Mouse (Mus musculus): ENCODE measurements at regions not wholly inside any gene's neighbourhood (a gene's known extent, or its start where the extent isn't known, plus 50 kb on each side); places are given as distances from the start of the nearest gene placed in this dataset.

DNA sequence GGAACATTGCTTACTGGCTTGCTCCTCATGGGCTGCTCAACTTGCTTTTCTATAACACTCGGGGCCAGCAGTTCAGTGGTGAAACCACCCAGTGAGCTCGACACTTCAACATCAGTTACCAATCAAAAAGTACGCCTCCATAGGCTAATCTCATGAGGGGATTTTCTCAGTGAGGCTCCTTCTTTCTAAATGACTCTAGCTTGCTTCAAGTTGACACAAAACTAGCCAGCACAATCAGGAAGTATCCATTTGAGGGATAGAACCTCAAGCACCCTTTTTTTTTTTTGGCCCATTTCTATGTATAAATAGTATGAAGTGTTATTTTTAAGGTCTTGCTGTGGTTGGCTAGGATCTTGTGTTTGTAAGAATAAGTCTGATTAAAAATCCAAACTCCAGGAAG is 321.7 kb upstream of the Ubash3b start:
- no peaks in the 10 kb centered on the region for H3K27me3 ChIP-seq
- WGBS = 95% methylated on average over 3 of the region's 3 CpGs
- no peaks in the 10 kb centered on the region for H3K4me1 ChIP-seq (replicated peaks)
- H3K4me3 ChIP-seq = no peak overlapping the region
- H3K9me3 ChIP-seq = no peaks in the 10 kb centered on the region
- no peak overlapping the region for H3K9ac ChIP-seq
- no peak overlapping the region for H3K4me2 ChIP-seq
- H3K27ac ChIP-seq (replicated peaks) = no peak overlapping the region
- peaks cover 14% of the 10 kb centered on the region for H3K36me3 ChIP-seq
- no peak for ATAC-seq (ENCODE audit: low read depth)

DNA sequence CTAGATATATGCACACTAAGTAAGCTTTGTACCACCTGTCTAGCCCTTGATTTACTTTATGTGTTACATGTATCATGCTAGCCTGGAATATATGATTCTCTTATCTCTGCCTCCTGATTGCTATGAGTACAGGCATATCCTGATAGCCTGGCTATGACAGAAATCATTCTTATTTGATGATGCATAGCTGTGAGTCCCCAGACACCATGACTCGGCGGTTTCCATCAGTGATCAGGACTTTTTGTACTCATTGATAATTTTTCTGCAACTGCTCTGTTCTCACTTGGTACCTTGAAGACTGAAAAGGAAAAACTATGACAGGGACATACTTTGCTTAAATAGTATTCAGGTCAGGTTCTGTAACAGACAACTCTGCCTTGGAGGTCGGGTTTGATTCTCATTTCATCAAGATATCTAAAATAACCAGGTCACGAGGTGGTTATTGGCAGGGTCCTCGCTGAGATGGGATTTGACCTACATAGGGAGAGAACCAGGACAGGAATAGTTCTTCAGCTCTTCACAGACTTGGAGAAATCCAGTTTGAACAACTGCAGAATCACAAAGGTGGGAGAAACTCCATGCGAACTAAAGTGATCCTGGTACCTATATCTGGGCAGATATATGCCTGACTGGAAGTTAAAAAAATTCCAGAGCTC is 320.2 kb upstream of the Ubash3b start:
- H3K9me3 ChIP-seq = no peaks in the 10 kb centered on the region
- H3K4me2 ChIP-seq = no peak overlapping the region
- H3K27ac ChIP-seq (replicated peaks) = no peak overlapping the region
- H3K36me3 ChIP-seq = peaks cover 8% of the 10 kb centered on the region
- no peaks in the 10 kb centered on the region for H3K27me3 ChIP-seq
- no peak overlapping the region for H3K4me3 ChIP-seq
- no peaks in the 10 kb centered on the region for H3K4me1 ChIP-seq (replicated peaks)
- no peak for ATAC-seq (ENCODE audit: low read depth)
- 95% methylated on average over 6 of the region's 6 CpGs for WGBS
- no peak overlapping the region for H3K9ac ChIP-seq

DNA sequence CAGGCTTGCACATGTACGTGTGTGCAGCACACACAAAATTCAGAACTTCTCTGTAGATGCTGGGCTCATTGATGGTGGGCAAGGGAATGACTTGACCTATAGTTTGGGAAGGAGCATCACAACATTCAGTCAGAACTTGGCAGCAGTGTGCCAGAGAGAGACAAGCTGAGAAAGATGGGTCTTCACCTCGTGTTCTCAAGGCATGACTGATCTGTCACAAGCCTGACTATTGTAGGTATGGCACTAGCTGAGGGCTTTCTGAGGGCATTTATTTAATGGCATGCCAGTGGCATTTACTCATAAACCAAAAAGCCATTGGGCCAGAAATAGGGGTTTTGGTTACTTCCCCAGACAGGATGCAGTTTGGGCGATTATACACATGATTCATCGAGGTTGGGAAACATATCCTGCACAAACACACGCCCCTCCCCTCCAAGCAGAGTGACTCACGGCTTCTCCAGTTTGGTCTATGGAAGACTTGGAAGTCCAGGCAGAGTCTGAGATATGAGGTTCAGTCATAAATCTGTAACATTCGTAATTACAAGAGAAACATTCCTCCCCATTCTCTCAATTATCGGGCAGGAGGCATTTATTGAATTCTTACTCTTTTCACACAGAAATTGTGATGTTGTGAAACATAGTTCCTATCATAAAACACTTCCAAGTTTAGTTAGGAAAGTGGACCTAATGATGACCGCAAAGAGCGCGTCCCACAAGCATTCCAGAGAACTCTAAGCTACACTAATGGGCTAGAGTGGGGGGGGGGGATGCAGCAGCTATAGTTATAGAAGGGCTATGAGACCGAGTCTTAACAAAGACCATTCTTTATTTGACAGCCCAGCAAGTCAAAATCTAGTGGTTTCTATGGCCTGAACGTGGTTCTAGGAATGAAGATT is 318.6 kb upstream of the Ubash3b start:
- Histone ChIP-seq H3K36me3 (peaks cover 7% of the 10 kb centered on the region), H3K9me3 (no peaks in the 10 kb centered on the region), H3K4me3 (no peak overlapping the region), H3K27me3 (no peaks in the 10 kb centered on the region), H3K4me2 (no peak overlapping the region), H3K9ac (no peak overlapping the region), H3K4me1 (replicated peaks) (peaks cover 13% of the 10 kb centered on the region), H3K27ac (replicated peaks) (no peak overlapping the region)
- 91% methylated on average over 13 of the region's 13 CpGs for WGBS
- ATAC-seq (ENCODE audit: low read depth) = no peak

DNA sequence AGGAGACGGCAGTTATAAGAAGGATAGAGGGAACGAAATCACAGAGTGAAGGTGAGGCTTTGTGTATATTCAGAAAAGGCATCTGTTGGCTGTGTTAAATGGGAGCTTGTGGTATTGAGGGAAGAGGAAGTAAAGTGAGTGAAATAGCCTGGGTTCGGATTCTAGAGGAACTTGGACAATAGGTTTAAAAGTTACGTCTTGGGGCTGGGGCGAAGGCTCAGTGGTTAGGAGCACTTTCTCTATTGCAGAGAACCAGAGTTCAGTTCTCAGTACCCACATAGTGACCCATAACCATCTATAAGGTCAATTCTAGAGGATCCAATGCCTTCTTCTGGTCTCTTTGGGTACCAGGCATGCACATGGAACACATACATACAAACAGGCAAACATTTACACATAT is 317.6 kb upstream of the Ubash3b start:
- no peaks in the 10 kb centered on the region for H3K27me3 ChIP-seq
- H3K36me3 ChIP-seq = peaks cover 5% of the 10 kb centered on the region
- no peaks in the 10 kb centered on the region for H3K9me3 ChIP-seq
- H3K4me1 ChIP-seq (replicated peaks) = peaks cover 23% of the 10 kb centered on the region
- 97% methylated on average over 5 of the region's 5 CpGs for WGBS
- H3K27ac ChIP-seq (replicated peaks) = no peak overlapping the region
- no peak for ATAC-seq (ENCODE audit: low read depth)
- no peak overlapping the region for H3K4me2 ChIP-seq
- H3K9ac ChIP-seq = no peak overlapping the region
- H3K4me3 ChIP-seq = no peak overlapping the region

DNA sequence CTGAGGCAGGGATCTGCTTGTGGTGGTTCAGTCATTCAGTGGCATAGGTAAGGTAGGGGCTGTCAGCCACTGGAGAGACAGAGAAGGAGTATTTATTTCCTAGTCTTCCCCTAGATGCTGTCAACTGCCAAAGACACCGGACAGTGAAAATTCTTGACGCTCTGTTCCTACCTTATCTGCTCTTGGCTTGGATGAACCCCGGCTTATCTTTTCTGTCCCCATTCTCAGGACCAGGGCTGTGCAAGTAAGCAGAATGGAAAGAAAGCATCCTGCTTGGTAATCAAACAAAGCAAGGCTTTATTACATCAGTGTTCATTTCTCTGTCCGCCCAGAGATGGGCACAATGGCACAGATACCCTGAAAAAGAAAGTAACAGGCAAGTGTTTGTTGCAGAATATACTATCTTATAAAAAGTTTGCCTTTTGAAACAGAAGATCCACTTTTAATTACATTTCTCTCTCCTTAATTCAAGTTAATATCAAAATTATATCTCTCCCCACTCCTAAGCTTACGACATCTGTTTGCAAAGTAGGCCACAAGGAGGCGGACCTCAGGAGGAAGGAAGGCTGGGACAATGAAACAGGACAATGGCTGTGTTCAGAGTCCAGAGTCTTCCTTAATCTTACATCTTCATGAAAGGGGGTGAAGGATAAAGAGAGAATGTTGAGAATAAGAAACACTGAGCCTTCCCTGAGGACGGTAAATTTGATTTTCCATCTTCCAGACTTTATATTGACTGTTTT is 316.8 kb upstream of the Ubash3b start:
- Histone ChIP-seq H3K4me1 (replicated peaks) (peaks cover 31% of the 10 kb centered on the region), H3K9ac (no peak overlapping the region), H3K4me3 (no peak overlapping the region), H3K4me2 (no peak overlapping the region), H3K9me3 (no peaks in the 10 kb centered on the region), H3K27me3 (no peaks in the 10 kb centered on the region), H3K36me3 (peaks cover 5% of the 10 kb centered on the region), H3K27ac (replicated peaks) (no peak overlapping the region)
- ATAC-seq (ENCODE audit: low read depth) = no peak
- WGBS = 89% methylated on average over 7 of the region's 7 CpGs

DNA sequence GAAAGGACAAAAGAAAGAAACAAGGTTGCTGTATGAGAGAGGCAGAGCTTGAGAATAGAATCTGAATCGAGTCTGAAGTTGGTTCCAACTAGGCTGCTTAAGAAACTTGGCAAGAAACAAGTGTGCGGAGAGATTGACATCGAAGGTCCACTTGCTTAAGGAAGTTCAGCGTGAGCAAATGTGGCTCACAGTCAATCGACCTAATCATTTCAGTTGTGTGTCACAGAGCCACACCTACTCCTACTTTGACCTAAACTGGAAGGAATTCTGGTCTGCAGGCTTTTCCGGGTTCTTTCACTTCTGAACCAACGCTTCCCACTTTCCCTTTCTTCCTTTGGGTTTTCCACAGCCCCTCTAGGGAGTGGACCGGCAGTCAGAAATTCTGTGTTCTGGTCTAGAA is 313.8 kb upstream of the Ubash3b start:
- H3K27me3 ChIP-seq = no peaks in the 10 kb centered on the region
- H3K4me2 ChIP-seq = peak overlapping the region; percentile 41
- H3K4me3 ChIP-seq = peak overlapping the region; percentile 6; the same call in 1 of the 2 replicates
- H3K36me3 ChIP-seq = no peaks in the 10 kb centered on the region
- peak overlapping the region; percentile 75 for H3K27ac ChIP-seq (replicated peaks)
- no peaks in the 10 kb centered on the region for H3K9me3 ChIP-seq
- WGBS = 84% methylated on average over 8 of the region's 8 CpGs
- 0 out of 2 replicates have a peak overlapping the region, but pooled peaks have one; percentile 49 for H3K9ac ChIP-seq
- peaks cover 38% of the 10 kb centered on the region for H3K4me1 ChIP-seq (replicated peaks)
- ATAC-seq (ENCODE audit: low read depth) = no peak

DNA sequence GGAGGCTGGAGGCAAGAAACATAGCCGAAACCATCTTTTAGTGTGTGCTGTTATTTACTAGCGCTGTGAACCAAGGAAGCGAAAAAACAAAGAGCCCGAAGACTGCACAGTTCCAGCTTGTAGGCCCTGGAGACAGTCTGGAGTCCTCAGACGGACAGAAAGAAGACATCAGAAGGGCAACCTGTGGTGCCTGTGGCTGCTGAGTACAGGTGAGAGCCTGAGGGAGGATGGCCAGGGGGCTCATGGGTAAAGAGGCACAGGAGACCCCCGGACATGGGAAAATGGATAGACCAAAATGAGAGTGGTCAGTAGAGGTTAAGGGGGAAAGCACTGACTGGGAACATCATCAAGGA is 313.4 kb upstream of the Ubash3b start:
- H3K27me3 ChIP-seq = no peaks in the 10 kb centered on the region
- peak overlapping the region; percentile 41 for H3K4me2 ChIP-seq
- H3K9me3 ChIP-seq = no peaks in the 10 kb centered on the region
- peak; percentile 25 for ATAC-seq (ENCODE audit: low read depth)
- peak overlapping the region; percentile 6; the same call in 1 of the 2 replicates for H3K4me3 ChIP-seq
- WGBS = 68% methylated on average over 6 of the region's 6 CpGs
- peak overlapping the region; percentile 75 for H3K27ac ChIP-seq (replicated peaks)
- H3K36me3 ChIP-seq = no peaks in the 10 kb centered on the region
- H3K9ac ChIP-seq = peak overlapping the region; percentile 49; the same call in 1 of the 2 replicates
- H3K4me1 ChIP-seq (replicated peaks) = peaks cover 42% of the 10 kb centered on the region

DNA sequence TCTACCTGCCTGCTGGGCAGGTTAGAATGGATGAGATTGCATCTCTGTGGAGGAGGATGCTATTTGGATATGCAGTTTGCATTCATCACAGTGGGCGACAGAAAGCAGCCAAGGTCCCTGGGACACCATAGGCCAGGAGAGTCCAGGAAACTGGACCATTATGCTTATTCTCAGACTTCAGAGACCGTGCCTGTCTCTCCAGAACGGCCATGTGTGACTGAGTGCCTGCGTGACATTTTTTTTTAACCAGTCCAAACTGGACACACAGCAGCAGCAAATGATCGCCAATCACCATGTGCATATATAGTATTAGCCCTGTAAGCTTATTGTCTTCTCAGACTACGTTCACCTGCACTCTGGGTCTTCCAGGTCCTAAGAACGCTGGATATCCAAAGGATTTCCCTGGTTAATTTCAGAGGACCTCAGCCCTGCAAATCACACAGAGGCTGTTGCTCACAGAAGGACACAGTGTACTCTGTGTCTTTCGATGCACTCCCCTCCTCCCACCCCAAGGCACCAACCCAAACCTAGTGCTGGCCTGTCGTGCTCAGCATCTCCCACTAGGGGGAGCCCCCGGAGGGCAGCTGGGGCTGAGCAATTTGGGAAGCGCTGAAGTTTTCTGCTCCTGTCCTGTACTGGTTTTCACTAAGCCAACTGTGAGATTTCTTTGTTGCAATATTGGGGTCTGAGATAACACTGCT is 312.9 kb upstream of the Ubash3b start:
- Histone ChIP-seq H3K9ac (peak overlapping the region; percentile 49; the same call in 1 of the 2 replicates), H3K36me3 (no peaks in the 10 kb centered on the region), H3K27me3 (no peaks in the 10 kb centered on the region), H3K4me3 (no peak overlapping the region; the same call in 1 of the 2 replicates), H3K4me2 (peak overlapping the region; percentile 41), H3K27ac (replicated peaks) (peak overlapping the region; percentile 75), H3K4me1 (replicated peaks) (peaks cover 47% of the 10 kb centered on the region), H3K9me3 (no peaks in the 10 kb centered on the region)
- 33% methylated on average over 11 of the region's 11 CpGs for WGBS
- ATAC-seq (ENCODE audit: low read depth) = peak; percentile 84

DNA sequence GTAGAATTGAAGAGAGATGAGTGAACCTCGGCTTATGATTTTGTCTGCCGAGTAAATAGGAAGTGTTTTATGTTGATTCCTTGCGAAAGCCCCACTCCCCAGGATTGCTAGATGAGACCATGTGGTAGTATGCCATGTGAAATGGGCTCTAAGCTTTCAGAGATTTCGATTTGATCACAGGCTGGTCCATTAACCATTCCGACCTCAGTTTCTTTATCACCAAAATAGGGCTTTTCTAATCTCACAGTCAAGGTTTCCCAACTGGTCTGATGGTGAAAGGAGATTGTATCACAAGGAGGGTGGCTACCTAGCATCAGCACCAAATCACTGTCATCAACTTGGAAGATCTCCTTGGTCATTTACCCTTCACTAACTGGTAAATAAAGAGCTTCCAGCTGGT is 312.0 kb upstream of the Ubash3b start:
- 86% methylated on average over 5 of the region's 5 CpGs for WGBS
- Histone ChIP-seq H3K9me3 (no peaks in the 10 kb centered on the region), H3K4me2 (no peak overlapping the region), H3K9ac (no peak overlapping the region), H3K27me3 (no peaks in the 10 kb centered on the region), H3K36me3 (no peaks in the 10 kb centered on the region), H3K4me3 (no peak overlapping the region), H3K4me1 (replicated peaks) (peaks cover 53% of the 10 kb centered on the region), H3K27ac (replicated peaks) (peak overlapping the region; percentile 75; the same call in 1 of the 2 replicates)
- no peak for ATAC-seq (ENCODE audit: low read depth)

DNA sequence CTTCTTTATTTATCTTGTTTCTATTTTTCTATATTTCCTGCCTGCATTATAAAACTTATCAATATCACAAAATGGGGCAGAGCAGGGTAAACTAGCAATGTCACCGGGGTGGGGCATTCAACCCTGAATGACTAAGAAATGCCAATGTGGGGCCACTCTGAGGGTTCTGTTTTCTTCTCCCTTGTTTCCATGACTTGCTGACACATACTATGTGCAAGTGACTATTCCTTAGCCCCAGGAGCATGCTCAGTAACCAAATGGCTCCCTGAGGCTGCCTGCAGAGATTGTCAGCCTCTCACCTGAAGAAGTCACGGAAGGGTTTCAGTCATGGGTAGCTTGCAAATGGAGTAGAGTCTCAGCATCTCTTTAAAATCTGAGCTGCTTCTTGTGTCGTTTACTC is 309.8 kb upstream of the Ubash3b start:
- Histone ChIP-seq H3K27ac (replicated peaks) (no peak overlapping the region), H3K36me3 (no peaks in the 10 kb centered on the region), H3K9ac (no peak overlapping the region), H3K4me3 (no peak overlapping the region), H3K9me3 (no peaks in the 10 kb centered on the region), H3K27me3 (no peaks in the 10 kb centered on the region), H3K4me1 (replicated peaks) (peaks cover 57% of the 10 kb centered on the region), H3K4me2 (no peak overlapping the region)
- no peak for ATAC-seq (ENCODE audit: low read depth)
- WGBS = 94% methylated on average over 3 of the region's 3 CpGs

DNA sequence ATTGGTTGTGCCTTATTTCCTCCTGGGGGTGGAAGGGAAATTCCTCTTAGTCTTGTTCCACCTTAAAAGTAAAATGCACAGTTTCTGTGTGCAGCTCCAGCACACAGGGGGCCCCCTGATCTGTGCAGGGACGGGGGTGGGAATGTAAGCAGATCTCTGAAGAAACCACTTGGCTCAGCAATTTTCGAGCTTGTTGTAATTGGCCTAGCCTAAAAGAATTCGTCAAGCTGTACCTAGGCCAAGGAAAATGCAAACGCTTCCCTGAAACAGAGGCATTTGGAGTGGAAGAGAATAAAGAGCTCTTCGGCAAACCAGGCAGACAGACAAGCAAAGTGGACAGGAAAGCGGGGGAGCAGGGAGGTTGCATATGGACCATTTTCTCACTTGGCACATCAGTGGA is 308.5 kb upstream of the Ubash3b start:
- H3K27me3 ChIP-seq = no peaks in the 10 kb centered on the region
- no peak overlapping the region for H3K4me2 ChIP-seq
- 58% methylated on average over 6 of the region's 6 CpGs for WGBS
- peaks cover 47% of the 10 kb centered on the region for H3K4me1 ChIP-seq (replicated peaks)
- no peak for ATAC-seq (ENCODE audit: low read depth)
- H3K9me3 ChIP-seq = no peaks in the 10 kb centered on the region
- no peak overlapping the region for H3K4me3 ChIP-seq
- H3K9ac ChIP-seq = no peak overlapping the region
- H3K27ac ChIP-seq (replicated peaks) = peak overlapping the region; percentile 67
- no peaks in the 10 kb centered on the region for H3K36me3 ChIP-seq

Measured in neural tube, embryonic 13.5 days (tissue).